Mouse (Mus musculus): ENCODE data around the gene Appbp2. TPM values are rescaled to one million over a fixed set of nuclear protein-coding genes. Genes with fewer than 3 reads are reported as not detected.

Appbp2 gene
- total and polyA plus RNA-seq, 2 experiments from 2014 or later = 44.1 to 61.0 TPM

DNA sequence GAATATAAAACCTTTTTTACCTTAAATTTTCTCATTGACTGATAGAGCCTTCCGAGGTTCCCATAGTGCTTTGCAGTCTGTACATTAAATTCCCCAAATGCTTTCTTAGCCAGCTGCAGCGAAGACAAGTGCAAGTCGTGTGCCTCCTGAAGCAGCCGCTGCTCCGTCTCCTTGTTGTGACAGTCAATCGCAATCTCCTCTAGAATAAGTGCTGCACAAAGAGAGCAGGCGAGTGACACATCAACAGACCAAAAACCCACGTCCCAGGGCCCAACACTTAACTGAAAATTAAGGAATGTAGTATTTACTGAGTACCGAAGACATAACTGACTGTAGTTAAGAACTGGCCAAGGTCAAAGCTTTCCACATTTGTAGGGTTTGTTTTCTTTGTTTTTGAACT is 38.9 kb downstream of the Appbp2 start:
- Histone ChIP-seq H3K4me3 (ENCODE audit: low read depth, low read length) (no peak overlapping the region), H3K27me3 (ENCODE audit: insufficient read depth, low read length) (no peaks in the 10 kb centered on the region), H3K9me3 (ENCODE audit: low read length) (no peaks in the 10 kb centered on the region), H3K36me3 (ENCODE audit: insufficient read depth, low read length) (peaks cover 64% of the 10 kb centered on the region), H3K27ac (ENCODE audit: low read depth, low read length) (no peak overlapping the region), H3K4me1 (ENCODE audit: insufficient read depth, low read length) (no peaks in the 10 kb centered on the region), H3K4me2 (ENCODE audit: low read depth, low read length, poor library complexity, severe bottlenecking) (no peak overlapping the region), H3K9ac (replicated peaks; ENCODE audit: low read length, poor library complexity, severe bottlenecking) (no peak overlapping the region)
- 93% methylated on average over 9 of the region's 9 CpGs for WGBS
- ATAC-seq (ENCODE audit: low FRiP score) (no peak), DNase-seq (ENCODE audit: low spot score) (no peak)
- no peak for TF ChIP-seq CTCF (IDR thresholded peaks at IDR 0.05)

DNA sequence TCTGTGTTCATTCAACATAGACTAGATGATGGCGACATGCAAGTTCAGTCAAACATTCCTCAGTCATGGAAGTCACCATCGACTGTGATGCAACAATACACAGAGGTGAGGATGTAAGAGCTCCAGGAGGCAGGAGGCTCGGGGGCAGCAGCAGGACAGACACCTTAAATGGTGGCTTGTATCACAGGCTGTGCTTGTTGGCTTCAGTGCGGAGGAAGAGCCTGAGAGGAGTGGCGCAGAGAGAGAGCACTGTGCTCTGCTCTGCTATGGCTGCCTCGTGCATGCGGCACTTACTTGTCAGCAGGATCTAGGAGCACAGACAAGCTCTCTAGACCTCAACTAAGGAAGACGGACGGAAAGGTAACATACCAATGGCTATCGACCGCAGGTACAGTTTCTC is 40.7 kb downstream of the Appbp2 start:
- TF ChIP-seq CTCF (IDR thresholded peaks at IDR 0.05) = no peak
- 96% methylated on average over 11 of the region's 11 CpGs for WGBS
- Histone ChIP-seq H3K27me3 (ENCODE audit: insufficient read depth, low read length) (no peaks in the 10 kb centered on the region), H3K9me3 (ENCODE audit: low read length) (no peaks in the 10 kb centered on the region), H3K4me2 (ENCODE audit: low read depth, low read length, poor library complexity, severe bottlenecking) (no peak overlapping the region), H3K4me3 (ENCODE audit: low read depth, low read length) (no peak overlapping the region), H3K4me1 (ENCODE audit: insufficient read depth, low read length) (no peaks in the 10 kb centered on the region), H3K27ac (ENCODE audit: low read depth, low read length) (no peak overlapping the region), H3K9ac (replicated peaks; ENCODE audit: low read length, poor library complexity, severe bottlenecking) (no peak overlapping the region), H3K36me3 (ENCODE audit: insufficient read depth, low read length) (peaks cover 64% of the 10 kb centered on the region)
- no peak for ATAC-seq (ENCODE audit: low FRiP score)
- no peak for DNase-seq (ENCODE audit: low spot score)

DNA sequence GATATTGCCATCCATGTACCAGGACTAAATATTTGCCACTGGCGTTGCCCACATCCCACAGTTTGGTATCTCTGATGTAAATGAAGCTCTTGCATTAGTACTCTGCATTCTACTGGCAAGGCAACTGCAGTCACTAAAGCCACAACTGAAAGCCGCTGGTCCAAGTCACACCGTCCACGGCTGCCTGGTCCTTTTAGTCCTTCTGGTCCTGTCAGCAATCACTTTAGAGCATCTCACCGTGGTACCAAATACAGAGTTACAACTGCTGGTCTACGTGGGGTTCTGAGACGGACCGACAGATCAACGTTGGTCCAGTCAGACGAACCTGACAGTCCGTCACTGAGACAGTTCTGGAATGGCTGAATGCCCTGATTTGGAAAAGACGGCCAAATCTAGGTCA is 44.2 kb downstream of the Appbp2 start:
- no peak overlapping the region for H3K9ac ChIP-seq (replicated peaks; ENCODE audit: low read length, poor library complexity, severe bottlenecking)
- peaks cover 46% of the 10 kb centered on the region for H3K36me3 ChIP-seq (ENCODE audit: insufficient read depth, low read length)
- no peak overlapping the region for H3K4me3 ChIP-seq (ENCODE audit: low read depth, low read length)
- no peak overlapping the region for H3K4me2 ChIP-seq (ENCODE audit: low read depth, low read length, poor library complexity, severe bottlenecking)
- 91% methylated on average over 12 of the region's 12 CpGs for WGBS
- no peak for TF ChIP-seq CTCF (IDR thresholded peaks at IDR 0.05)
- H3K9me3 ChIP-seq (ENCODE audit: low read length) = no peaks in the 10 kb centered on the region
- H3K27ac ChIP-seq (ENCODE audit: low read depth, low read length) = no peak overlapping the region
- no peaks in the 10 kb centered on the region for H3K4me1 ChIP-seq (ENCODE audit: insufficient read depth, low read length)
- DNase-seq (ENCODE audit: low spot score) (no peak), ATAC-seq (ENCODE audit: low FRiP score) (no peak)
- H3K27me3 ChIP-seq (ENCODE audit: insufficient read depth, low read length) = no peaks in the 10 kb centered on the region

DNA sequence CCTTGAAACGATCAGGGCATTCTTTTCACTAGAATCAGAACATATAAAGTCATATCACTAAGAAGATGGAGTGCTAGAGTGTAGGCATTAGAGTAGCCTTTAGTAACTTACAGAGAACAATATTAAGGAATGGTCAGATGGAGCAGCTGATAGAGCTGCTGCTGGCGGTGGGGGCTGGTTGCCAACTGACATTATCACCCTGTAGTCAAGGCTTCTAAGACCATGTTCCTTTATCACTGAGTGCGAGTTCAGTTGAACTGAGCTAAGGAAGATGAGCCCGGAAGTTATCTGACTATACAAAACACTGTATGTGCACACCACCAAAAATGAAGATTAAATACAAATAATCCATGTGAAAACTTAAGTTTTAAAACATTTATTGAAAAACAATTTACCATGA is 45.8 kb downstream of the Appbp2 start:
- TF ChIP-seq CTCF (IDR thresholded peaks at IDR 0.05) = no peak
- no peak for DNase-seq (ENCODE audit: low spot score)

DNA sequence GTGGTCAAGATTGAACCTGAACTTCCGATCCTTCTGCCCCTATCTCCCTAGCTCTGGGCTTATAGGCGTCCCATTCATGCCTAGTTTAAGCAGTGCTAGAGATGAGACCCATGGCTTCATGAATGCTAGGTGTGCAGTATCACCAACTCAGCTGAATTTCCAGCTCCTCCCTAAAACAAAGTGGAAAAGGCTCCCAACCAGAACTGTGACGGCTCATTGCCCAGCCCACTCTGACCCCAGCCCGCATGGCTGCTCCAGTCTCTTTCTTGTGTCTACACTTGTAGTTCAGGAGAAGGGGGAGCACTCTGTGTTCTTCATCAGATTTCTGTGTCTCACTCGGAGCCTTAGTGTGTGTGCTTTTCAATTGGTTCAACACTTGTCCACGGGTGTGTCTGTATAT is 50.1 kb downstream of the Appbp2 start:
- Histone ChIP-seq H3K9me3 (ENCODE audit: low read length) (no peaks in the 10 kb centered on the region), H3K27me3 (ENCODE audit: insufficient read depth, low read length) (no peaks in the 10 kb centered on the region), H3K4me2 (ENCODE audit: low read depth, low read length, poor library complexity, severe bottlenecking) (no peak overlapping the region), H3K4me1 (ENCODE audit: insufficient read depth, low read length) (no peaks in the 10 kb centered on the region), H3K36me3 (ENCODE audit: insufficient read depth, low read length) (peaks cover 8% of the 10 kb centered on the region; the same call in 1 of the 2 replicates), H3K4me3 (ENCODE audit: low read depth, low read length) (no peak overlapping the region), H3K27ac (ENCODE audit: low read depth, low read length) (no peak overlapping the region), H3K9ac (replicated peaks; ENCODE audit: low read length, poor library complexity, severe bottlenecking) (no peak overlapping the region)
- ATAC-seq (ENCODE audit: low FRiP score) (no peak), DNase-seq (ENCODE audit: low spot score) (no peak)
- TF ChIP-seq CTCF (IDR thresholded peaks at IDR 0.05) = no peak
- WGBS = 86% methylated on average over 6 of the region's 6 CpGs

More for the DNA sequence above, 45.8 kb downstream of the Appbp2 start:
- ATAC-seq (ENCODE audit: low FRiP score) = no peak
- Histone ChIP-seq H3K4me2 (ENCODE audit: low read depth, low read length, poor library complexity, severe bottlenecking) (no peak overlapping the region), H3K9me3 (ENCODE audit: low read length) (no peaks in the 10 kb centered on the region), H3K4me1 (ENCODE audit: insufficient read depth, low read length) (no peaks in the 10 kb centered on the region), H3K27ac (ENCODE audit: low read depth, low read length) (no peak overlapping the region), H3K36me3 (ENCODE audit: insufficient read depth, low read length) (peaks cover 34% of the 10 kb centered on the region), H3K9ac (replicated peaks; ENCODE audit: low read length, poor library complexity, severe bottlenecking) (no peak overlapping the region), H3K4me3 (ENCODE audit: low read depth, low read length) (no peak overlapping the region), H3K27me3 (ENCODE audit: insufficient read depth, low read length) (no peaks in the 10 kb centered on the region)
- WGBS = 94% methylated on average over 4 of the region's 4 CpGs

DNA sequence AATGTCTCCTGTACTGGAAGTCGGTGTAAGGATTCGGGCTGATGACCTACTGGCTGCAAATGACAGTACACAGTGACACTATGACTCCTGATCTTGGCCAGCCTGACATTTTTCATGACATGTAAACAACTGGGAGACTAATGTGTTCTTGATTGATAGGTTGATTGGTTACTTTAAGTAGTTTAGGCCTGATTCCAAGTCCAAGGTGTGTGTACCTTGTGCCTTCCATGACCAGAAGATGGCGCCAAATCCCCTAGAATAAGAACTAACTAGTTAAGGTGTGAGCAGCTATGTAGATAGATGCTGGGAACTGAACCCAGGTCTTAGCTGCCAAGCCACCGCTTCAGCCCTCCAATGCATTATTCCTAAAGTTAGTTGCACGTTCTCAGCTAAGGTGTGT is 50.8 kb downstream of the Appbp2 start:
- Histone ChIP-seq H3K27me3 (ENCODE audit: insufficient read depth, low read length) (no peaks in the 10 kb centered on the region), H3K27ac (ENCODE audit: low read depth, low read length) (no peak overlapping the region), H3K4me1 (ENCODE audit: insufficient read depth, low read length) (no peaks in the 10 kb centered on the region), H3K4me2 (ENCODE audit: low read depth, low read length, poor library complexity, severe bottlenecking) (no peak overlapping the region), H3K9me3 (ENCODE audit: low read length) (no peaks in the 10 kb centered on the region), H3K36me3 (ENCODE audit: insufficient read depth, low read length) (peaks cover 4% of the 10 kb centered on the region; the same call in 1 of the 2 replicates), H3K4me3 (ENCODE audit: low read depth, low read length) (no peak overlapping the region), H3K9ac (replicated peaks; ENCODE audit: low read length, poor library complexity, severe bottlenecking) (no peak overlapping the region)
- peak; percentile 44 for DNase-seq (ENCODE audit: low spot score)
- no peak for ATAC-seq (ENCODE audit: low FRiP score)
- peak; percentile 60 for TF ChIP-seq CTCF (IDR thresholded peaks at IDR 0.05)
- 73% methylated on average over 5 of the region's 5 CpGs for WGBS

All from midbrain, postnatal 0 days (tissue).